Mouse (Mus musculus): ENCODE data around the gene Frmpd4. TPM values are rescaled to one million over a fixed set of nuclear protein-coding genes. Genes with fewer than 3 reads are reported as not detected.

Gene Frmpd4
- total RNA-seq, 2 experiments from 2014 or later = 57.0 to 58.7 TPM

DNA sequence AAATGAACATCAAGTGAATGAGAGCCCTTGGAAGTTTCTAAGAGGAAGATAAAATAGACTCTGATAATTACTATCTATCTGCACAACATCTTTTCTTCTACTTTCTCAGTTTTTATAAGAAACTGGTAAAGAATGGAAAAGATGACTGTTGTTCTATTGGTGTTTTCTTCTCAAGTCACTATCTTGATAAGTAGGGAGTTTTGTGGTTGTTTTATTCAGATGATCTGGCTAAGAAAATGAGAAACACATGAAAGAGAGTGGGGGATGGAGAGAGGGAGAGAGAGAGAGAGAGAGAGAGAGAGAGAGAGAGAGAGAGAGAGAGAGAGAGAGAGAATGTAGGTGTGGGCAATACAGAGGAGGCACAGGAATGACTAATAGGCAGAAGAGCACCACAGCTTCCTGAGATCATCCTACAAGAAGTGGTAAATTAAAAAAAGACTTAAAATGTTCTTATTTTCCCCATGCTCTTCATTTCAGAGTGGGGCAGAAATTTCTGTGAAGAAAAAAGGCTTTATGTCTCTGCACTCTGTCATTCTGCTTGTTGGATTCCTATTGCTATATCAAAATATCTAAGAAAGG lies 979.3 kb downstream of the Frmpd4 start:
- DNase-seq (ENCODE audit: low spot score in 2 of 2) = no peak

DNA sequence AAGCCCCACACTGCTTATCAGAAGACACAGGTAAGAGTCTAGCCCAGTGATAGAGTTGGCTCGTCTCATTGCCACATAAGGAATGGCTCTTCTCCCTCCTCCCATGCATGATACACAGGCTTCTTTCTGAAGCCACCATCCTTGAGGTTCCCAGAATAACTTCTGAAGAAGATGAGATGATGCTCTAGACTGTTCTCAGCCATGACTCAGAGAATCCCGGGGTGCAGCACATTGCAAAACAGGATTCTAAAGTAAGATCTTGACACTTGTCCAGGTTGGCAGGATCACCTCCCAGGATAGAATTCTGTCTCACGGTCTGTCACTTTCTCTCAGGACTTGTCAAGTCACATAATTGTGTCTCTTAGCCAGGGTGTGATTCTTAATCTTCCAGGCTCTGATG lies 1024.2 kb downstream of the Frmpd4 start:
- DNase-seq (ENCODE audit: low spot score in 2 of 2) = no peak

GRCm38 (mm10) chrX:167523151-167523550 lies 1053.9 kb downstream of the Frmpd4 start:
- DNase-seq (ENCODE audit: low spot score in 2 of 2) = peak in 1 of 2 experiments; percentile 9

GRCm38 (mm10) chrX:167522528-167522927 lies 1054.5 kb downstream of the Frmpd4 start:
- no peak for DNase-seq (ENCODE audit: low spot score in 2 of 2)

DNA sequence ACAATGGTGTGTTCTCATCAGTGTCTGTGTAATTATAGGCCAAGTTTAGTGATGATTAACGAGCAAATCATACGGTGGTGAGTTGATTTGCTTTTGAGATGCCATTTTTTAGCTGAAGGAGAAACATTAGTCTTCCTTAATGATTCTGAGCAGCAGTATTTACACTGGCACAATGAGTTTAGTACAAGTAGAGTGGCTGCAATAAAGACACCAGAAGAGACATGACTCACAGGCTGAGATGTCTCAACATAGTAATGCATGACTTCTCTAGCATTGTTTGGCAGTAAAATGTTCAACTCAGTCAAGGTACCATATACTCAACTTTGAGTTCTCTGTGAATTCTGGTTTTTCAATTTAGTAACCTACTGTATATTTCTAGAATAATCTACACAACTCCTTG lies 1058.6 kb downstream of the Frmpd4 start:
- no peak for DNase-seq (ENCODE audit: low spot score in 2 of 2)

DNA sequence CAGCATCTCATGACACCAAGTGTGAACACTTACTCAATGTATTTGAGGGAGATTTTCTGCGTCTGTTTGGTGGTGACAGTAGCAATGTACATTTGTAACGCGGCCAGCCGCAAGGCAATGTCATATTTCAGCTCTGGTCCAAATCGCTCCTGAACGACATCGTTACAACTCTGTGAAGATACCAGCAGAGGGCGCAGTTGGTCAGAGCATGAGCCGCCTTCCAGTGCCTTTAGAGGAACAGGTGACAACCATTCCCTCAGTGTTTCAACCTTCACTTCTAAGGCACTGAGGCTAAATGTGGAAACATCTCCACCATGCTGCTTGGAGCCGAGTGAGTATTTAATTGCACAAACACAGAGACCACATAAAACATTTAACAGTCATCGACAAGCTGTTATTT lies 1079.3 kb downstream of the Frmpd4 start:
- peak; percentile 18 to 65 for DNase-seq (ENCODE audit: low spot score in 2 of 2)

DNA sequence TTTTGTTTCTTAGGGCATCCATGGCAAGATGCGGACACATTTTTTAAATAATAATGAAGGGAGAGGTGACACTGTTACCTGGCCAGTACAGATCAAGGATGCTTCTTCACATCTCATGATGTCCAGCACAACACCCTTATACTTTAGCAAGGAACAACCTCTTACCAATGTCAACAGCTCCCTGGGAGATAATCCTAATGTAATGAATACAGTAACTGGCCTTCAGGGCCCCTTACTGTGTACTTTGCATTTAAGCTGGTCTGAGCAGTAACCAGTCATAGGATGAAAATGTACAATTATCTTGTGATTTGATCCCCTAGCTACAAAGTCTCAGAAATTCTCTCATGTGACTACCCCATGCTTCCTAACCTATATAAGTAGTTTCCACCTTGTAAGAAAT lies 1084.8 kb downstream of the Frmpd4 start:
- DNase-seq (ENCODE audit: low spot score in 2 of 2) = no peak

- no peak for DNase-seq (ENCODE audit: low spot score in 2 of 2)
Measured at GRCm38 (mm10) chrX:167491589-167492207, 1085.3 kb downstream of the Frmpd4 start.

- no peak for DNase-seq (ENCODE audit: low spot score in 2 of 2)
Measured at GRCm38 (mm10) chrX:167483409-167484177, 1093.4 kb downstream of the Frmpd4 start.

GRCm38 (mm10) chrX:167477636-167478035 lies 1099.4 kb downstream of the Frmpd4 start:
- no peak for DNase-seq (ENCODE audit: low spot score in 2 of 2)

- DNase-seq (ENCODE audit: low spot score in 2 of 2) = no peak
Measured at GRCm38 (mm10) chrX:167434883-167435282, 1142.1 kb downstream of the Frmpd4 start.

DNA sequence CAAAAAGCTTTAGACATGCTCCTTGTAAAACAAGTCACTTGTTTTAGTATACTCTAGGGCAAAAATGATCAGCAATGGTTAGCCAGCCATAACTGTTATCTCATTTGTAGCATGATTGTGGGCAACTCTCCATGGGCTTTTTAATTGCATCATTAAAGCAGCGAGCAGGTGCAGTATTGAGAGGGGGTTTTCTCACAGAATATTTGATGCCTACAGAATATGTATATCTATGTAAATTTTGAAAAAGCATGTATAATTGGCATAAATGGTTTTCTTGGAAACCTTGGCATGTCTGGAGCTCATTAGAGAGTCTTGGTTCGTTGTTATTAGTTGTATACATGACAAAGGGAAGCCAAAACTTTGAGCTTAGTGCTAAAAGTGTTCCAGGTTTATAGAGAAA lies 1143.1 kb downstream of the Frmpd4 start:
- DNase-seq (ENCODE audit: low spot score in 2 of 2) = no peak

Other genes with a start within 250 kb of the Frmpd4 start
- 10 to 100 TPM; 21.3 to 23.5 TPM for gene Msl3, start 96.7 kb upstream of the Frmpd4 start, total RNA-seq (2021)
- 1 to 10 TPM; 3.0 to 4.1 TPM for gene Arhgap6, start 217.9 kb upstream of the Frmpd4 start, total RNA-seq (2021)